Mouse (Mus musculus) lung, postnatal 36 days (tissue): ENCODE data around the gene Wdfy3.
"Not testable (repeated sequence)": the region's sequence is repeated elsewhere in the genome, so short reads cannot be mapped to it uniquely, and the experiment has no call there.

Experiments used
- DNase-seq: peaks from one replicate; pipeline ENCODE4 v3.0.0; 2022; ENCODE audit warnings: mixed read lengths

Gene Wdfy3

DNA sequence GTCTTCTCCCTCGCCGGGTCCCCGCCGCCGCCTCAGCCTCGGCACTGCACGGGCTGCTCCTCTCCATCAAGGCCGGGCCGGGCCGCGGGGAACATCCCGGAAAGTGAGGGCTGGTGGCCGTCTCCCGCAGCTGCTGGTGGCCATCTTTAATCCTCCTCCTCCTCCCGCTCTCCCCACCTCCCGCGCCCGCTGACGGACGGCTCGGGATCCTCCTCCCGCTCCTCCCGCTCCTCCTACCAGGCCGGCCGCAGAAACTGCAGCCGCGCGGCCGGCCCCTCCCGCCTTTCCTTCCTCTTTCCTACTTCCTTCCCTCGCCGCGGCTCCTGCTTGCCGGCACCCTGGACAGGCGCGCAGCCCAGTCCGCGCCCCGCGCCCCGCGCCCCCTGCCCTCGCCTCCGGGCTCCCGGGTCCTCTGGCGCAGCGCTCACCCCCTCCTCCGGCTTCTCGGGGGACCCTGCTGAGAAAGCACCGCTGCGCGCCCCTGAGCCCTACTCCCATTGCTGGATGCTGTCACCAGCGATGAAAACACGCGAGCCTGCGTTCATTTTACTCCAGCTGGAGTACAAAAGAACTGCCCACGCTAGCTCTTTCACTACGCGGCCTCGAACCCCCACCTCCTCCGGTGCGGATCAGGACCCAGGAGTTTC, at the start of gene Wdfy3:
Gene Wdfy3, minus strand, starts transcription at position 155 of the 647 bp plus-strand sequence.
- peak; percentile 91 for DNase-seq

GRCm38 (mm10) chr5:102113009-102113408, 43.3 kb upstream of the Wdfy3 start:
- no peak for DNase-seq

DNA sequence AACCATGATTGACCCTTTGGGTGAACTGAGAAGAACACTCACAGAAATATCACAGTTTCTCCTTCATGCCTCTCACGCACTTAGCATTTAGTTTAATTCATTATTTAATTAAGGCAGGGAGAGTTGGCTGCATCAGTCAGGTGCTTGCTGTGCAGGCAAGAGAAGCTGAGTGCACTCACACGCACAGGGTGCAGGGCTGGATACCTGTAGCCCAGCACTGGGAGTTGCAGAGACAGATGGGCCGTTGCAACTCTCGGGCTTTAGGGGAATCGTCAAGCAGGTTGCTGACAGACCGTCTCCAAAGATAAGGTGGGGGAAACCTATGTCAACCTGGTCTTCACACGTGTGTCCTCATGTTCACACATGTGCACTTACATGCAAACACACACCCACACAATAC, 42.3 kb upstream of the Wdfy3 start:
- DNase-seq, result no peak

- DNase-seq, result no peak
These were observed 40.3 kb upstream of the Wdfy3 start for GRCm38 (mm10) chr5:102110031-102110430.

DNA sequence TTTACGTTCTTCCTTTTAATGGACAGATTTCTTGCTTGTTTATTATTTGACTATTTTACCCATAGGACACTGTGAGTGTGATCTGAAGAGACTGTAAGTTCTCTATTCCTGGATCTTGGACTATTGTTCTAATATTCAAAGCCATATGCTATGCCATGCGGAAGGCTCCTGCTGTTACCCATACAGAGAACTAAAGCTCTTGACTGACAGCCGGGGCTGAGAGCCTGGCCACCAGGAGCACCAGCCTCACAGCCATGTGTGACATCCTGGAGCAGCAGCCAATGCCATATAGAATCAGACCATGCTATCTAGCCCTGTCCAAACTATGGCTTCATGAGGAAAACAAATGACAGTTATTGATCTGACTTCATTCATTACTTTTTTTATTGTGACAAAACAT, 36.2 kb upstream of the Wdfy3 start:
- no peak for DNase-seq

GRCm38 (mm10) chr5:102101815-102102214, 32.1 kb upstream of the Wdfy3 start:
- not testable (repeated sequence) for DNase-seq

GRCm38 (mm10) chr5:102100246-102101241, 30.8 kb upstream of the Wdfy3 start:
- DNase-seq, result no peak

GRCm38 (mm10) chr5:102095576-102095975, 25.9 kb upstream of the Wdfy3 start:
- no peak for DNase-seq

DNA sequence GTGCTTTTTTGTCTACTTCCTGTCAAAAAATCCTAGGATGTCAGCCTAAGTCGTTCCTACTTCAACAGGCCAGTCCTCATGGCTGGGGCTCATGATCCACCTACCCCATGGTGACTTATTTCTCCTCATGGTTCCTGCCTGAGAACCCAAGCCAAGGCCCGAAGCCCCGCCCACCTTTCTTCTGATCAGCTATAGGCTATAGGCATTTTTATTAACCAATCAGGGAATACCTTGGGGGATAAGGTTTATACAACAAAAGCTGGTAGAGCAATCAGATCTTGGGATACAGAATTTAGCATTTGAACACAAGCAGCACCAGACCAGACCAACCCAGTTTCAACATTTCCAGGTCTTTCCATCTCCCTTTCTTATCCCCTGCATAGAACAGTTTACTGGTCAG, 21.0 kb upstream of the Wdfy3 start:
- no peak for DNase-seq

DNA sequence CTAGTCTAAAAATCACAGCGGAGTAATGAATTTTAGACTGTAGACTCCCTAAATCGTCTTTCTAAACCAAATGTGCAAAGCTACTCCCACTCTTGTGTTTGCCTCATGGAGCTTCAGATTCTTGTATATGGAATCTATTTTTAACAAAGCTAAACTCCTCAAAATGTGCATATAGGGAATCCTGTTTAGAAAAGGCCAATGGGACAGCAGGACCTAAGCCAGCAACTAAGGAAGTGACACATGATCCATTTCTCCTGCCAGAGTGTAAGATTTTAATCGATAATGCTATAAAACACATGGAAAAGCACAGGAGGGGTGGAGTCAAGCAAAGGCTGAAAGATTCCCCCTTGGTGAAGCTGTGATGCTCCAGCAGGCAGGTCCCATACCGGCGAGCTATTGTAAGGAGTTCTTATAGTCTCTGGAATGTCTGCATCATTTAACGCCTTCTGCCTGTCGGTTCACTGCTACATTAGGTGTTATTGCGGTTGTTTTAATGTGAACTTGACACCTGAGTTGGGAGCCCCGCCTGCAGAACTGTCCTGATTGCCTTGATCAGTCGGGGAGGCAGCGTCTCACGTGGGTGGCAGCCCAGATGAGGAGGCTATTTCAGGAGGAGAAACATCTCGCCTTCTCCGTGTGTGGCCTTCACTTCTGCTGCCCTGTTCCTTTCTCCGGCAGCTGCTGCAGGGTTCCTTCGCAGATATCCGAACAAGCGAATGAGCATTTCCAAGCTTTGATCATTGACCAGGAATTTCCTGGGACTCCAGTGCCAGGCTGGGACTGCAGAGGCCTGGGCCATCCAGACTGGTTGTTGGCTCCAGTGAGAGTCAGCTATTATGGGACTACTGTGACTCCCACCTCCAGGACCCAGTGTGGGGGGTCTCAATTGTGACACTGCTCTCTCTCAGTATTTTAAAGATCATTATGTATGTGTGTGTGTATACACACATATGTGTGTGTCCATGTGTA, 15.3 kb upstream of the Wdfy3 start:
- DNase-seq, result no peak

DNA sequence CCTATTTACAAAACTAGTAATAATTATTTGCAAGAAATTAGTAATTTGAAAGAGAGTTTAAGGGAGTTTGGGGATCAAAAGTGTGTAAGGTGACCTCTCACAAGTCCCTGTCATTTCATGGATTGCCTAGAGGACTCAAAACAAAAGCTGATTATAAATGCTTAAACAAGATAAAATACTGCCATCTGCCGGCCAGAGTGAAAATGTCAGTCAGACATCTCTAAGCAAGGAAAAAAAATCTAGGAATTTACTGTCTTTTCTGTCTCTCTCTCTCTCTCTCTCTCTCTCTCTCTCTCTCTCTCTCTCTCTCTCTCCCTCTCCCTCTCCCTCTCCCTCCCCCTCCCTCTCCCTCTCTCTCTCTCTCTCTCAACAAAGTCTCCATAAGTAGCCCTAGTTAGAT, 4.4 kb upstream of the Wdfy3 start:
- peak; percentile 90 for DNase-seq

DNA sequence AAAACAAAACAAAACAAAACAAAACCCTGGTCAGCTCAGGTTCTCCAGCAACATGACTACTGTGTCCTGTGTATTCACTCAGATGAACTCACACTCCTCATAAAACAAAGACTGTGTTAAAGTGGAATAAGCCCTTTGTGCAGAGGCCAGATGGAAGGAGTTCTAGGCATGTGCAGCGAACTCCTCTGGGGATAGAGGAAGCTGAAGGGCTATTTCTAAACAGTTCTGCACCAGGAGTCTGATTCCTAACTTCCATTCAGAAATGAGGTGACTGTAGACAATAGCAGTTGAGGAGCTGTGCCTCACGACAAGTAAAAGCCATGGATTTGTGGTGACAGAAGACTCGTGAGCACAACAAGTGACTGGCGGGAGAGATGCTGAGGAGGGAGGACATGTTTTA, 2.3 kb upstream of the Wdfy3 start:
- no peak for DNase-seq

DNA sequence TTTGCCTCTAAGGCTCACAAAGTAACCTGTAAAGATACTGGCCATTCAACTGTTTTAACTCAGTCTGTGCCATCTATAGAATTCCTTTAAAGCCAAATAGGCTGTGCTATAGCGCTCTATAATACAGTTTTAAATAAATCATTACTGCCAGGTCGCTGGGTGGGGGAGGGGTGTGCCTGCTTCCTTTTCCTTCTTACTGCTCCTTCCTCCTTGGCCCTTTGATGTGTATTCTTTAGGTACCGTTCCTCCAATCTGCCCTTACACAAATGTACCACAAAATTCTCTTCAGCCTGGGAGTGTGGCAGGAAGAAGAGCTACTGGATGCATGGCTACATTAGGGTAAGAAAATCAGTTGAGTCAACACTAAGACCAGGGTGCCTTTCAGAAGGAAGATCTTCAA, 1.5 kb upstream of the Wdfy3 start:
- DNase-seq, result no peak

GRCm38 (mm10) chr5:102070788-102071187, 1.1 kb upstream of the Wdfy3 start:
- DNase-seq, result no peak

DNA sequence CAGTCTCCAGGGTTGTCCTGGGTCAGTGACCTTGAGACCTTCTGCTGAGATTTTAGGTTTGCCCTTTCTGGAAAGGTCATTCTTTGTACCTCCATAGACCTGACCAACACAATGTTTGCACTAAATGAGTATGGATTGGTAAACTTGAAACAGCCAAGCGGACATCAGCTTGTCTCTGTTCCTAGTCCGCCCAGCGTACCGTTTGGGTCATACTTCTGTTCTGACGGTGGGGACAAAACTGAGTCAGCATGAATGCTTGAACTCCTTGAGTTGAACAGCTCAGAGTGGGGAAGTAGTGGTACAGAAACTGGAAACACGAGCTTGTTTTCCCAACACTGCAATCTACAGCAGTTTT, 670 bp upstream of the Wdfy3 start:
- peak; percentile 64 for DNase-seq

- DNase-seq, result peak; percentile 44
These were observed 512 bp downstream of the Wdfy3 start for GRCm38 (mm10) chr5:102069051-102069766.

DNA sequence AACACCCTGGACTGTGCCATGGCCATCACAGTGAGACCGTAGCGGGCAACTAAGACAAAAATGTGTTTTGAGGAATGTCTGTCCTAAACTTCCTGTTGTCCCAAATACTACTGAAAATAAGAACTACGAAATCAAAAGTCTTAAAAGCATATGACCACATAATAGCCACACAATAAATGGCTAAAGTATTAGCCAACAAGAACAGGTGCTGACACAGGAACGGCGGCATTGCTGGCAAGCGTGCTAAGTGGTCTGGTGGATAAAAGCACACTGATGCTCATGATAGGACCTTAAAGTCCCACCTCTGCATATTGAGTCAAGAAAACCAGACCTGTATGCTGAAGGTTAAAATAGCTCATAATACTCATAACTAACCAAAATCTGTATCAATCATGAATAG, 3.3 kb downstream of the Wdfy3 start:
- no peak for DNase-seq

DNA sequence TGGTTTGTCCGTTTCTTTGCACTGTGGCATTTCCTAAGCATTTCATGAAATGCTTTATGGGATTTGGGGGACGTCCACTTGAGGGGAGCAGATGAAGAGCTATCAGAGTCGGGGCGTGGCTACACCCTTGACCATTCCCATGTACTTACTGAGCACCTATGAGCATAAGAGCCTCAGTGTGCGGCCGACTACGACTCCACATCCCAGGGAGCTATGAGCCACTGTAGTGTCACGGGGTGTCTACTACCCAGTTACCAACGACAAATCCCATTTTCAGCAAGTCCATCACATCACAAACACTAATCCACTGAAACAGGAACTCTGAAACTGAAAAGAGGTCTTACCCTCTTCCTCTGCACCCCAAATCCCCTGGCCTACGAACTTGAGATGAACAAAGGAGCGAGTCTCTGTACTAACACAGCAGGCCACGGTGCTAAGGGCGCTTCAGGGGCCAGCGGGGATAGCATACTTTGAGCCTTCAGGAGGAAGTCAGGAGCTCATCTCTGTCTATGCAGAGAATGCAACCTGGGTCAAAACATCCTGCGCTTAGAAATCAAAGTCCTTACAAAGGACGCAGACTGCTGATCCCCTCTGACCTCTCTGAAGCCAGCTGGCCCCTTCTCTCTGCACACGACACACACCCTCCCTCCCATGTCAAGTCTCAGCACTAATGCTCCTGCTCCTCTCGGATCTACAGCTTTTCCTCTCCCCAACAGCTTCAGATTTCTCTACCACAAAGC, 6.5 kb downstream of the Wdfy3 start:
- DNase-seq, result no peak

DNA sequence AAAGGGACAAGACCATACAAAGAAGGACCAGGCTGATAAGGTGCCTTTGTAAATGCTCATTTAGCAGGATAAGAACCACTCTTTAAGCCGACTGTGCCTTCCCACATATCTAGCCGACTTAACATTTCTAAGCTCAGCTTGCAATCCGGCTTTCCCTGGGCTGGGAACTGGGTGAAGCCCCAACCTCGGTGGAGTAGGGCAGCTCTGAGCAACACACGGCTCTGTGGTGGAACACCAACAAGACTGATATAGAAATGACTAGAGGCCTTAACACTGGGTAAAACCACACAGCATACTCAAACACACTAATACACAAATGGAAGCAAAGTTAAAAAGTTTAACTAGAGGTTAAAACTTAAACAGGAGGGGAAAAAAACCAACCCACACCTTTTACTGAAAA, 7.9 kb downstream of the Wdfy3 start:
- no peak for DNase-seq

DNA sequence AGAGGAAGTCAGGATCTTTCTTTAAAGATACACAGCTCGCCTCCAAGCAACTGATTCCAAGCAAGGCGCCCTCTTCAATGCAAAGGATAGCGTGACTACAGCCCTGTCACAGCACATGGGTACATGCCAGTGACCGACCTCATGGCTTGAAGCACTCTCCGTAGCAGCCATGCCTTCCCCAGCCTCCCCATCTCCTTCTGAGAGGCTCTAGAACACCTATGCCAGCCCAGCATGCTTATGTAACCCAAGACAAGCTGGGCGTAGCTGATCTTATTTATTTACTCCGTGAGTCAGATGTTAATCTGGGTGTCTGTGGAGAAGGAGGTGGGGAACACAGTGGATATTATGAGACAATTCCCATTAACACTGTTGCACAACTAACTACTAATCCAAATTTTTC, 13.8 kb downstream of the Wdfy3 start:
- DNase-seq, result peak; percentile 70

DNA sequence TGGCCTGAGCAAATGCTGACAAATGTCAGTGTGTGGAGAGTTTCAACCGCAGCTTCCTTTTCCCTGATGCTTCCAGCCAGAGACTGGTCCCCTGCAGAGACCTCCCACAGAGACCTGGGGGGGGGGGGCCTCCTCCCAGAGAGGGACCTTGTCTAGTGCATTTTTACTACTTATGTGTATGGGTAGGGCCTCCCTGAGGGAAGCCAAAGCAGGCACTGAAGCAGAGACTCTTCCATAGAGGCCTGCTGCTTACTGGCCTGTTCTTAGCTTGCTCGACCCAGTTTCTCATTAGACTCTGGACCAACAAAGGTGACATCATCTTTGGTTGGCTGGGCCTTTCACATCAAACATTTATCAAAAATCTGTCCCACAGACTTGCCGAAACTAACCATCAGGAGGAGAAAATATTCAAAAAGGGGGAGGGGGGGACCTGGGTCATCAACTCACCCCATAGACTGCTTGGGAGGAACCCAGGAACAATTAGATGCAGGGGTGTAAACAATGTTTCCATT, 14.5 kb downstream of the Wdfy3 start:
- DNase-seq, result no peak
